Mouse (Mus musculus) forebrain, embryonic 14.5 days (tissue): Measurements from ENCODE around the gene Mycn. TPM values are rescaled to one million over a fixed set of nuclear protein-coding genes. Genes with fewer than 3 reads are reported as not detected.

ENCODE experiments used
- ATAC-seq: fragments of 200-750 bp; cut with Nextera tagmentation; 2 replicates; pipeline ENCODE4 v1.8.0; 2017; ENCODE audit warnings: mild to moderate bottlenecking, moderate library complexity
- DNase-seq: peaks from one replicate; pipeline ENCODE4 v3.0.0-alpha.2; 2015; ENCODE audit warnings: low spot score
- H3K27ac ChIP-seq: fragments of 300-500 bp; sonication (generic); 2 replicates; pipeline ENCODE4 v1.5.1; 2014; ENCODE audit warnings: low read depth, mild to moderate bottlenecking, control low read depth, low read length, moderate library complexity
- H3K27me3 ChIP-seq: fragments of 300-500 bp; sonication (generic); replicated peaks from 2 replicates; pipeline ENCODE4 v1.6.1; 2014; ENCODE audit warnings: low read length, control low read depth, mixed read lengths; ENCODE audit not compliant: control insufficient read depth, insufficient read depth
- H3K36me3 ChIP-seq: fragments of 300-500 bp; sonication (generic); 2 replicates; pipeline ENCODE4 v1.6.1; 2014; ENCODE audit warnings: low read length, control low read depth; ENCODE audit not compliant: control insufficient read depth, insufficient read depth
- H3K4me1 ChIP-seq: fragments of 300-500 bp; sonication (generic); 2 replicates; pipeline ENCODE4 v1.6.1; 2014; ENCODE audit warnings: antibody characterized with exemption, low read length, control low read depth; ENCODE audit not compliant: control insufficient read depth, insufficient read depth
- H3K4me2 ChIP-seq: fragments of 300-500 bp; sonication (generic); 2 replicates; pipeline ENCODE4 v1.6.1; 2014; ENCODE audit warnings: mild to moderate bottlenecking, control low read depth, low read length
- H3K4me3 ChIP-seq: fragments of 300-500 bp; sonication (generic); 2 replicates; pipeline ENCODE4 v1.5.1; 2014; ENCODE audit warnings: low read depth, low read length, control low read depth
- H3K9ac ChIP-seq: fragments of 300-500 bp; sonication (generic); 2 replicates; pipeline ENCODE4 v1.6.1; 2014; ENCODE audit warnings: mild to moderate bottlenecking, low read length, control low read depth, moderate library complexity
- H3K9me3 ChIP-seq: fragments of 300-500 bp; sonication (generic); replicated peaks from 2 replicates; pipeline ENCODE4 v1.6.1; 2016; ENCODE audit warnings: low read length, control low read depth, mixed read lengths; ENCODE audit not compliant: control insufficient read depth
- WGBS: fragments of 180-500 bp; shearing (Covaris S2); extraction: QIAGEN DNeasy Blood & Tissue Kit; methylation state at CpG from one replicate; pipeline ENCODE4 v1.1.7; 2014; 5-methylcytosine and 5-hydroxymethylcytosine counted together
- polyA plus RNA-seq: library from polyadenylated mRNA; unstranded; fragments of >200 nt; fragmentation: Nextera tagmentation; extraction: Ambion mirVana; gene quantifications from 2 replicates; pipeline ENCODE4 v1.2.1, GENCODE M21; 2014

Gene Mycn
- 103 and 132 TPM in 2 replicates for polyA plus RNA-seq

DNA sequence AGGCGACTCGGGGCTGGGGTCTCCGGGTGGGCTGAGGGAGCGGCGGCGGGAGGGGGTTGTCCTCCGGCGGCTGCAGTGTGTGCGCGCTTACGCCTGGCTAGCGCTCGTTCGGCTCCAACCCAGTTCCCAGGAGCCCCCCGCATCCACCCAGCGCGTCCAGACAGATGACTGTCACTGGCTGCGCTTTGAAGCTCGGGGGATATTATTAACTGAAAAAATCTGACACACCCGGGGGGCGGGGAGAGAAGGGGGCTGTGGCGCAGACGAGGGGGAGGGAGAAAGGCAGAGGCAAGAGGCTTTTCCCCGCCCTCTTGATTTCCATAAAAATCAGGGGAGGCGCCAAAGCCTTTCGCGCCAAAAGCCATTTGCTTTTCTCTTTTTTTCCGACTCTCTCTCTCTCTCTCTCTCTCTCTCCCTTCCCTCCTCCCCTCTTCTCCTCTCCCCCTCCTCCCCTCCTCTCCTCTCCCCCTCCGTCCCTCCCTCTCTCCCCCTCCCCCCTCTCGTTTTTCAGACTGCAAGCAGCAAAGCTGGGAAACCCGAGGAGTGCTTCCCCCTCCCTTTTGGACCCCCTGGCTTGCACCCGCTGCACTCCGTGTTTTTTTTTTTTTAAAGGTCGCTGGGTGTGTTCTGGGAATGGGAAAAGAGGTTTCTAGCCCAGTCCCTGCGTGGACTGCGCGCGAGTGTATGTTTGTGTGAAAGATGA lies at the start of gene Mycn:
TSS of gene Mycn (minus strand) at position 254 of the 703 bp plus-strand sequence.
- H3K4me2 ChIP-seq, result peak within 1 kb of the TSS; percentile 90
- no peaks in the 10 kb centered on the region for H3K9me3 ChIP-seq
- H3K27ac ChIP-seq, result peak within 1 kb of the TSS; percentile 99
- H3K4me1 ChIP-seq, result peaks cover 6% of the 10 kb centered on the region; the same call in 1 of the 2 replicates
- H3K27me3 ChIP-seq, result no peaks in the 10 kb centered on the region
- peak within 1 kb of the TSS; percentile 98 for H3K9ac ChIP-seq
- ATAC-seq, result peak; percentile 74
- DNase-seq, result peak; percentile 99
- H3K4me3 ChIP-seq, result peak within 1 kb of the TSS; percentile 90
- H3K36me3 ChIP-seq, result peaks cover 21% of the 10 kb centered on the region
- WGBS, result under 1% methylated on average over 38 of the region's 38 CpGs

DNA sequence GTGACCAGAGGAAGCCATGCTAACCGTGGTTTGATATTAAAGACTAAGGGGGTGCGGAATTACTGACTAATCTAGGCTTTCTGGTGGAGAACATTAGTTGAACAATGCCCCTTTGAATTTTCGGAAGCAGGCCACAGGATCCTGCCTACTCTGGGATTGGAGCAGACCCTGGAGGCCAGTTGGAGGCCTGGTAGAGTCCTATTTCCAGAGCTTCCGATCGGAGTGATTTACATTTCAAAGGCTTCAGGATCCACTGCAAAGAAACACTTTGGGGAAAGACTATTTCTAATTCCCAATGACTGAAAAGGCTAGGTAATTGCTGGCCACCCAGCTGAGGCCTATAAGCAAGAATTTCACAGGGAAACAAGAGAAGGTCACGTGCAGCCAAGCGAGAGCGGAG lies 45.7 kb upstream of the Mycn start:
- Histone ChIP-seq H3K27ac (no peak overlapping the region), H3K4me2 (no peak overlapping the region), H3K4me1 (no peaks in the 10 kb centered on the region), H3K9me3 (no peaks in the 10 kb centered on the region), H3K9ac (no peak overlapping the region), H3K27me3 (no peaks in the 10 kb centered on the region), H3K4me3 (no peak overlapping the region), H3K36me3 (no peaks in the 10 kb centered on the region)
- no peak for ATAC-seq
- WGBS, result 51% methylated on average over 8 of the region's 8 CpGs
- no peak for DNase-seq

DNA sequence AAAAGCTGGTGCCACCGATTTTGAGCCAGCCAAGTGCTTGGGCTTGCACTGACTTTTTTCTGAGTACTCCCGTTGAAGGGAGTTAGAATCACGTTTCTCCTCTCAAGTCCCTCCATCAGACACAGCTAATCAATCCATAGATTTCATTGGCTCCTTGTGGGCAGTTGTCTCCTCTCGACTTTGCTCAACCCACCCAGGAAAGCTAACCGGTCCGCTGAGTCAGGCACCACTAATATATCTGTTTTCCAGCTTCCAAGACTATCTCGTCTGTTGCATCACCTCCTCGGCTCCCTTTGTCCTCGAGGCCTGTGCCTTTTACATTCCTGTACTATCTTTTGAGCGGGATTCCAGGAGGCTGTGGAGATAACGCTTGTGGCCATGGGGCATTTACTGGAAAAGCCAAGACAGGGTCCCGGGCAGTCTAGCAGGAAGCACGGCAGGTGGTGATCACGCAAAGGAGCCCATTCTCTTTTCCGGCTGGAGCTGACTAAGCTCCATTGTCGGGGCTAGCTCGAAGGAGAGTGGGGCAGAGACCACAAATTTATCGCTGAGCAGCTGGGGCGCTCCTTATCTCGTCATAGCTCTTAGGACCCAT lies 45.0 kb upstream of the Mycn start:
- DNase-seq, result no peak
- Histone ChIP-seq H3K9ac (no peak overlapping the region), H3K4me1 (no peaks in the 10 kb centered on the region), H3K4me2 (no peak overlapping the region), H3K27me3 (no peaks in the 10 kb centered on the region), H3K27ac (no peak overlapping the region), H3K36me3 (no peaks in the 10 kb centered on the region), H3K4me3 (no peak overlapping the region), H3K9me3 (no peaks in the 10 kb centered on the region)
- no peak for ATAC-seq
- WGBS, result 87% methylated on average over 20 of the region's 20 CpGs

DNA sequence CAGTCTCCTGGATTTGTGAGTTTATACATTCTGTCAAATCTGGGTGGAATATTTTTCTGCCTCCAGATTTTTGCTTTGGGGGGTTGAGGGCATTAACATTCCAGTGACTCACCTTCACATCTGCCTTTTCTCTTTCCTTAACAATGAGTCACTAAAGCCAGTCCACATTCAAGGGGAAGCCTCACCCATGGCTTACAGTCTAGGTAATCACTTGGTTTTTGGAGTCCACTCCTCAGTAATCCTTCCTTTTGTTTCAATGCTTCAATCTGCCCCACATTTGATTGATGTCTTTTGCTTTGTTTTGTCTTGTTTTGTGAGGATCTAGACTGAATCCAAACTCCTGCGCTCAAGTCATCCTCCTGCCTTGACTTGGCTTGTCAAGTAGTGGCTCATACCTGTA lies 41.3 kb upstream of the Mycn start:
- DNase-seq (no peak), ATAC-seq (no peak)
- Histone ChIP-seq H3K9me3 (no peaks in the 10 kb centered on the region), H3K27ac (no peak overlapping the region), H3K36me3 (no peaks in the 10 kb centered on the region), H3K27me3 (no peaks in the 10 kb centered on the region), H3K9ac (no peak overlapping the region), H3K4me1 (no peaks in the 10 kb centered on the region), H3K4me2 (no peak overlapping the region), H3K4me3 (no peak overlapping the region)
- 66% methylated on average over 1 of the region's 1 CpGs for WGBS

DNA sequence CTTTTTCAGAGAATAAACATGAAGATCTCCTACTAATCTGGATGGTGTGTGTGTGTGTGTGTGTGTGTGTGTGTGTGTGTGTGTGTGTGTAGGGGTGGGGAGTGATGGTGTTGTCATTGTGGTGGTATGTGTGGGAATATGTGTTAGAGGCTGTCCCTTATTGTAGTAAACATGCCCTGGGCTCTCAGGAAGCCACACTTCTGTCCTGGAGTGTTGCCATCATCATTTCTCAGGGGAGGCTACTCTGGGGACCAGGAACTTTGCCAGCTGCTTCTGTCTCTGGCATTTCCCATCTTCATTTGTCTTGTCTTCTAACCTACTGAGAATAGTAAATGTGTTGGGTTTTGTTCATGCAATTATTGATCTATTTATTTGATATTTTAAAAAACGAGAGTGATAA lies 33.7 kb upstream of the Mycn start:
- no peak overlapping the region for H3K4me3 ChIP-seq
- ATAC-seq (no peak), DNase-seq (no peak)
- WGBS, result 83% methylated on average over 1 of the region's 1 CpGs
- no peak overlapping the region for H3K27ac ChIP-seq
- H3K36me3 ChIP-seq, result no peaks in the 10 kb centered on the region
- H3K27me3 ChIP-seq, result no peaks in the 10 kb centered on the region
- no peak overlapping the region for H3K4me2 ChIP-seq
- H3K9me3 ChIP-seq, result no peaks in the 10 kb centered on the region
- H3K4me1 ChIP-seq, result no peaks in the 10 kb centered on the region
- H3K9ac ChIP-seq, result no peak overlapping the region

DNA sequence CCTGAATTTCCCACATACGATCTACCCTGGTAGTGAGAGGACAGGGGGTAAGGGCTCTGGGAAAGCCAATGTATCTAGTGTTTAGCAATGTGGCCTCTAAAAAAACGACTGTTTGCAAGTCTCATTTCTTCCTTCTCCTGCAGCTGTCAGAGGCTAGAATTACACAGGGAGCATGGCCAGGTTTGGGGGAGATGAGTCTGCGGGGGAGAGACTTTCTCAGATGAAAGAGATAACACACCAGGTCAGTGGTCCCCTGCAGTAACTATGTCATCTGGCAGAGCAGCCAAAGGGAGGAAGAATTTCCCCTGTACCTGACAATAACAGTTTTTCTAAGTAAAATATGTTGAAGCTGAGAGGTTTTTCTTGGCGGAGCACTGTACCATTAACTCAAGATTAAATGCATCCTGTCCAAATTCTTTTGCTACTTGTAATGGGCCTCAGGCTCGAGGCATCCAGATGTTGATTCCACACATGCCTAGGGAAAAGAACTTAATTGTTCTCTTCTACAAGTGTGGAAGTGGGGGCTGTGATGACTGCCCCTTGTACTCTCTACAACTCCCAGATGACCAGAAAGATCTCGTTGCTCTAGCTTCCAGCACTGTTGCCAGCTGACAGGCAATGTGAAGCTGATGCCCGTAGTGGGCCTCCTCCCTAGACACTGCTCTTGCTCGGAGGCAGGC lies 31.2 kb upstream of the Mycn start:
- H3K4me3 ChIP-seq, result no peak overlapping the region
- no peak for DNase-seq
- WGBS, result 74% methylated on average over 8 of the region's 8 CpGs

DNA sequence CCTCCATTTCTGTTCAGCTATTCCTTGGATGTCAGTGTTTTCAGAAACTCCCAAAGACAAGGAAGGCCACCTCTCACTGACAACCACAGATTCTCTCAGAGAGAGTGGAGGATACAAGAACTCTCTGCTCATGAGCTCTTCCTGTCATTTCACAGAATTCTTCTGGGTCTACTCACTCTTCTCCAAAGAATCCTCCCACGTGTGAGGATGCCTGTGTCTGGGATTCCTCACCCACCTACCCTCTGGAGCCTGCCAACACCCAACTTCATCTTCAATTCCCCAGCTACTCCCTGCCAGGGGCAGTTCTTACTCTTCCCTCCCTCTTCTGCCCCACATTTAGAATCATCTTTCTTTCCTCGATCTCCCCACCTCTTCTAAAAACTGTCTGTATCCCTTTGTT lies 26.2 kb upstream of the Mycn start:
- H3K27me3 ChIP-seq, result no peaks in the 10 kb centered on the region
- H3K4me2 ChIP-seq, result no peak overlapping the region
- ATAC-seq, result no peak
- no peak overlapping the region for H3K27ac ChIP-seq
- no peaks in the 10 kb centered on the region for H3K4me1 ChIP-seq
- WGBS, result 75% methylated on average over 2 of the region's 2 CpGs
- no peak for DNase-seq
- no peak overlapping the region for H3K9ac ChIP-seq
- no peaks in the 10 kb centered on the region for H3K36me3 ChIP-seq
- no peaks in the 10 kb centered on the region for H3K9me3 ChIP-seq
- no peak overlapping the region for H3K4me3 ChIP-seq

More for the DNA sequence above, 31.2 kb upstream of the Mycn start:
- no peaks in the 10 kb centered on the region for H3K27me3 ChIP-seq
- H3K36me3 ChIP-seq, result no peaks in the 10 kb centered on the region
- H3K4me2 ChIP-seq, result no peak overlapping the region
- H3K9ac ChIP-seq, result no peak overlapping the region
- no peaks in the 10 kb centered on the region for H3K9me3 ChIP-seq
- H3K27ac ChIP-seq, result no peak overlapping the region
- no peaks in the 10 kb centered on the region for H3K4me1 ChIP-seq
- ATAC-seq, result no peak

DNA sequence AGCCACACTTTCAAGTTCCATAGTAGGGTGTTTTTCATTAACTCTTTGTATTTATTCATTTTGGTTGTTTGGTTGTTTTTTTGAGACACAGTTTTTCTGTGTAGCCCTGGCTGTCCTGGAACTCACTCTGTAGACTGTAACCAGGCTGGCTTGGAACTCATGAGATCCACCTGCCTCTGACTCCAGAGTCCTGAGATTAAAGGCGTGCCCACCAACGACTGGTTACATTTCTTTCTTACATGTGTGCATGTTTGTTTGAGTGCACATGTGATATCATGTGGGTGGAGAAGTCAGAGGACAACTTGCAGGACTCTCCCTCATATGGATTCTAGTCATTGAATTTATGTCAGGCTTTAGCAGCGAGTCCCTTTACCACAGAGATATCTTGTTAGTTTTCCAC lies 23.1 kb upstream of the Mycn start:
- 94% methylated on average over 3 of the region's 3 CpGs for whole genome bisulfite sequencing

DNA sequence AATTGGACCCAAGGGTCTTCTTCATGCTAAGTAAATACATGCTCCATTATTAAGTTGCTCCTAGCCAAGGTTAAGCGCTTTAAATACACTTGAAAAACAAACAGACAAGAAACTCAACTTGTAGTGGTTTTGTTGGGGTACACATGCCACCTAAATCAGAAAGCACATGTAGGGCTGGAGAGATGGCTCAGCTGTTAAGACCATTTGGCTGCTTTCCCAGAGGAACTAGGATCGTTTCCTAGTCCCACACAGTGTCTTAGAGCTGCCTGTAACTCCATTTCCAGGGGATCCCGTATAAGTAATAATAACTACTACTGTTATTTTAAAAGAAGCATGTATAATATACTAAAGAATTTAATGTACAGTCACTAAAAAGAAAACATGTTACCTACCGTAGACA lies 5.9 kb upstream of the Mycn start:
- Histone ChIP-seq H3K9me3 (no peaks in the 10 kb centered on the region), H3K9ac (no peak overlapping the region), H3K4me3 (no peak overlapping the region), H3K4me2 (no peak overlapping the region), H3K4me1 (peaks cover 4% of the 10 kb centered on the region; the same call in 1 of the 2 replicates), H3K27me3 (no peaks in the 10 kb centered on the region), H3K27ac (no peak overlapping the region), H3K36me3 (no peaks in the 10 kb centered on the region)
- DNase-seq, result peak; percentile 46
- ATAC-seq, result no peak
- WGBS, result 73% methylated on average over 4 of the region's 4 CpGs

More for the DNA sequence above, 23.1 kb upstream of the Mycn start:
- H3K4me1 ChIP-seq, result no peaks in the 10 kb centered on the region
- no peak overlapping the region for H3K4me3 ChIP-seq
- H3K27ac ChIP-seq, result no peak overlapping the region
- H3K36me3 ChIP-seq, result no peaks in the 10 kb centered on the region
- DNase-seq (no peak), ATAC-seq (no peak)
- H3K9ac ChIP-seq, result no peak overlapping the region
- H3K27me3 ChIP-seq, result no peaks in the 10 kb centered on the region
- H3K9me3 ChIP-seq, result no peaks in the 10 kb centered on the region
- no peak overlapping the region for H3K4me2 ChIP-seq
